Mouse (Mus musculus): Measurements from ENCODE around the gene Pfkfb4. TPM values are rescaled to one million over a fixed set of nuclear protein-coding genes. Genes with fewer than 3 reads are reported as not detected.
A peak's percentile ranks its signal among the peaks of the same experiment; 100 is the strongest.

The Pfkfb4 gene
- total and polyA plus RNA-seq, 2 experiments from 2014 or later = 28.6 to 51.7 TPM

DNA sequence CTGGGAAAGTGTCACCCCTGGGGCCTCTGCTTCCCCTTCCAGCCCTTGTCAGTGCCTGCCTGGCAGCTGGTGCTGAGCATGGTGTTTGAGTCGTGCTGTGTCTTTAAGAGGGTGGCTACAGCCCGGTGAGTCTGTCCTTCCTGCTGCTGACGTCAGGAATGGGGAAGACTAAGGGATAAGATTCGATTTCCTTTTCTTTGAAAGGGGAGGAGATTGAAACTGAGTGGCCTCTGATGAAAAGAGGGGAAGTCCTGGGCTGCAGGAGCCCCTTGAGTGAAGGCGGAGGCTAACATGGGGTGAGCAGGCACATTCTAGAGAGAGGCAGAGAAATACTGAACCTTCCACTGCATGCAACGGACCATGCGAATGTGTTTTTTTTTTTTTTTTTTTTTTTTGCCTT lies 63.1 kb downstream of the Pfkfb4 start:
- Histone ChIP-seq H3K9ac (replicated peaks; ENCODE audit: low read length, poor library complexity, severe bottlenecking) (peak overlapping the region; percentile 52; the same call in 1 of the 2 replicates), H3K27me3 (ENCODE audit: insufficient read depth, low read length) (no peaks in the 10 kb centered on the region), H3K27ac (ENCODE audit: low read depth, low read length) (peak overlapping the region; percentile 67), H3K36me3 (ENCODE audit: insufficient read depth, low read length) (peaks cover 15% of the 10 kb centered on the region), H3K4me2 (ENCODE audit: low read depth, low read length, poor library complexity, severe bottlenecking) (peak overlapping the region; percentile 51), H3K4me1 (ENCODE audit: insufficient read depth, low read length) (peaks cover 13% of the 10 kb centered on the region), H3K9me3 (ENCODE audit: low read length) (no peaks in the 10 kb centered on the region), H3K4me3 (ENCODE audit: low read depth, low read length) (peak overlapping the region; percentile 32)
- 7% methylated on average over 7 of the region's 7 CpGs for WGBS
- no peak for TF ChIP-seq CTCF (IDR thresholded peaks at IDR 0.05)
- ATAC-seq (ENCODE audit: low FRiP score) (peak; percentile 79), DNase-seq (ENCODE audit: low spot score) (peak; percentile 82)

DNA sequence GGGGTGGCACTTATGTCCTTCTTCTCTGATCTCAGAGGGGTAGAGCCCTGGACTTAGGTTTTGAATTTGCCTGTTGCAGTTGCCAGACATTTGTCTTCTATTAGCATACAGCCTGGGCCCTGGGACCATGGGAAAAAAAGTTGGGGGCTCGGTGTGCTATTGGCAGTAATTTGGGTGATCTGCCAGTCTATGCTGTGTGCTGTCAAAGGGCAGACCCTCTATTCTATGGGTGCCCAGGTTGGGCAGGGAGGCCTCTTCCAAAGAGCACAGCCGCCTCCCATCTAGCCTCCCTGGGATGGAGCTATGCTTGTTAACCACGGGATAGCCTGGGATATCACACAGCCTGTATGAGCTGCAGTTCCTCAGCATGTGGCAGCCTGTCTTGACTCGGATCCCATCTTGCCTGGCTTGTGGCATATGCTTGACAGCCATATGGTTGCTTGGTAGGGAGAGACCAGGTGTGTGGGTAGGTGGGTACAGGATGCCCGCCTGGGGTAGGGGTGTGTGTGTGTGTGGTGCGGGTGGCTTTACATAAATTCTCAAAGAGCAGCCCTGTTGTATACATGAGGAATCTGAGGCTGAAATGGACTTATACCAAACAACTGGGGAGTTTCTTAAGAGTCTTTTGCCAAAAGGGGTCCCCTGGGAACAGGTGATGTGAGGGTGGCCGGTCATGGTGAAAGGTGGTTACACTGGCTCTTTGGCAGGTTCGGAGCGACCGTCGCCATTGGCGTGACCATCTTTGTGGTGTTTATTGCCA lies 63.9 kb downstream of the Pfkfb4 start:
- Histone ChIP-seq H3K4me2 (ENCODE audit: low read depth, low read length, poor library complexity, severe bottlenecking) (peak overlapping the region; percentile 51), H3K36me3 (ENCODE audit: insufficient read depth, low read length) (peaks cover 21% of the 10 kb centered on the region), H3K9ac (replicated peaks; ENCODE audit: low read length, poor library complexity, severe bottlenecking) (no peak overlapping the region; the same call in 1 of the 2 replicates), H3K27me3 (ENCODE audit: insufficient read depth, low read length) (no peaks in the 10 kb centered on the region), H3K27ac (ENCODE audit: low read depth, low read length) (peak overlapping the region; percentile 67), H3K9me3 (ENCODE audit: low read length) (no peaks in the 10 kb centered on the region), H3K4me1 (ENCODE audit: insufficient read depth, low read length) (peaks cover 13% of the 10 kb centered on the region), H3K4me3 (ENCODE audit: low read depth, low read length) (peak overlapping the region; percentile 32)
- 91% methylated on average over 12 of the region's 12 CpGs for WGBS
- no peak for TF ChIP-seq CTCF (IDR thresholded peaks at IDR 0.05)
- ATAC-seq (ENCODE audit: low FRiP score) = no peak
- DNase-seq (ENCODE audit: low spot score) = no peak

DNA sequence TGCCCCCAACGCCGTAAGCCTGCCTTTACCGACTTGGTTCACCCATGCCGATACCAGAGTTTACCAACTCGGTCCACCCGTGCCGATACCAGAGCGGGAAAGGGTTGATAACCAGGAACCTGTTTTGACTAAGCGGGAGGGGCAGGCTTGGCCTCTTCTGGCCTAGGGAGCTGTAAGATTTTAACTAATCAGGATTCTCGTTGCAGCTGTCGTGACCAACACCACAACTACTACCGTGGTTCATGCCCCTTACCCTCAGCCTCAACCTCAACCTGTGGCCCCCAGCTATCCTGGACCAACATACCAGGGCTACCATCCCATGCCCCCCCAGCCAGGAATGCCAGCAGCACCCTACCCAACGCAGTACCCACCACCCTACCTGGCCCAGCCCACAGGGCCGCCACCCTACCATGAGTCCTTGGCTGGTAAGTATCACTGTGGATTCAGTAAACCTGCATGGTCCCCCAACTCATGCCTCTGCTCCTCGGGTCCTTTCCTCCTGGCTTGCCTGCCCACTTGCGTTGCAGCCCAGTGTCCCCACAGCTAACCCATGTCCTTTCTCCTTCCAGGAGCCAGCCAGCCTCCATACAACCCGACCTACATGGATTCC lies 64.6 kb downstream of the Pfkfb4 start:
- ATAC-seq (ENCODE audit: low FRiP score) (no peak), DNase-seq (ENCODE audit: low spot score) (no peak)
- Histone ChIP-seq H3K27ac (ENCODE audit: low read depth, low read length) (no peak overlapping the region), H3K4me1 (ENCODE audit: insufficient read depth, low read length) (peaks cover 13% of the 10 kb centered on the region), H3K27me3 (ENCODE audit: insufficient read depth, low read length) (no peaks in the 10 kb centered on the region), H3K4me2 (ENCODE audit: low read depth, low read length, poor library complexity, severe bottlenecking) (no peak overlapping the region), H3K9me3 (ENCODE audit: low read length) (no peaks in the 10 kb centered on the region), H3K36me3 (ENCODE audit: insufficient read depth, low read length) (peaks cover 26% of the 10 kb centered on the region), H3K4me3 (ENCODE audit: low read depth, low read length) (no peak overlapping the region), H3K9ac (replicated peaks; ENCODE audit: low read length, poor library complexity, severe bottlenecking) (no peak overlapping the region)
- no peak for TF ChIP-seq CTCF (IDR thresholded peaks at IDR 0.05)
- 92% methylated on average over 17 of the region's 17 CpGs for WGBS

DNA sequence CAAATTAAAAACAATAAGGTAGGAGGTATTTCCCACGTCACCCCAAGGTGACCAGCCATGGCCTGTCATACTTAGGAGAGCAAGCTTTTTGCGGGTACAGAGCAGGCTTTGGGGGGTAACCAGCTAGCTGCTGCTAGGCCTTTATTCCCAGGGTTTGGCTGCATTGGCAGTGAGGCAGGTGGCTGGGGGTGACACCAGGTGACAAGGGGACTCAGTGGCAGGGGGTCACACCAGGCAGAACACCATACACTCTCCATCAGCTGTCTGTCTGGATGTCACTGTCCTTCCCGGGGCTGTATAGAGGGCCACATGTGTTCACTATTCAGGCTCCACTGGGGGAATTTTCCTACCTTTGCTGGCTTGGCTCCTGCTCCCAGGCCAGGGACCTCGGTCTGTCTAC lies 65.3 kb downstream of the Pfkfb4 start:
- Histone ChIP-seq H3K9me3 (ENCODE audit: low read length) (no peaks in the 10 kb centered on the region), H3K4me1 (ENCODE audit: insufficient read depth, low read length) (peaks cover 13% of the 10 kb centered on the region), H3K36me3 (ENCODE audit: insufficient read depth, low read length) (peaks cover 29% of the 10 kb centered on the region), H3K9ac (replicated peaks; ENCODE audit: low read length, poor library complexity, severe bottlenecking) (no peak overlapping the region), H3K4me3 (ENCODE audit: low read depth, low read length) (no peak overlapping the region), H3K4me2 (ENCODE audit: low read depth, low read length, poor library complexity, severe bottlenecking) (no peak overlapping the region), H3K27ac (ENCODE audit: low read depth, low read length) (no peak overlapping the region), H3K27me3 (ENCODE audit: insufficient read depth, low read length) (no peaks in the 10 kb centered on the region)
- WGBS = 88% methylated on average over 4 of the region's 4 CpGs
- TF ChIP-seq CTCF (IDR thresholded peaks at IDR 0.05) = no peak
- no peak for ATAC-seq (ENCODE audit: low FRiP score)
- no peak for DNase-seq (ENCODE audit: low spot score)

DNA sequence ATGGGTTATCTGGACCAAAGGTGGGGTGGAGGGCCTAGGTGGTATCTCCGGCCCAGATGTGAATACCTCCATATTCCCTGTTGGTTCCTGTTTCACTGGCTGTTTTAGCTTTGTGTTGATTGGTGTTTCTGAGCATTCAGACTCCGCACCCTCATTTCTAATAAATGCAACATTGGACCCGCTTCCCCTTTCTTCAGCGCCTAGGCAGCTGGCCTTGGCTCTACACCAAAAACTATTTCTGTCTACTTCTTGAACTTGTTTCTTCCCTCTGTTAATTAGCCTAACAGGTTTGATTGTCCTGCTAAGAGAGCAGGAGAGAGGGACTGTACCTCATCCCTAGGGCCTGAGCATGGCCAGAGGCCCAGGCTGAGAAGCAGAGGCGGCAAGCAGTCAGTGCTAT lies 66.0 kb downstream of the Pfkfb4 start:
- H3K4me2 ChIP-seq (ENCODE audit: low read depth, low read length, poor library complexity, severe bottlenecking) = no peak overlapping the region
- ATAC-seq (ENCODE audit: low FRiP score) (no peak), DNase-seq (ENCODE audit: low spot score) (no peak)
- H3K4me3 ChIP-seq (ENCODE audit: low read depth, low read length) = no peak overlapping the region
- no peak overlapping the region for H3K9ac ChIP-seq (replicated peaks; ENCODE audit: low read length, poor library complexity, severe bottlenecking)
- no peaks in the 10 kb centered on the region for H3K9me3 ChIP-seq (ENCODE audit: low read length)
- H3K27me3 ChIP-seq (ENCODE audit: insufficient read depth, low read length) = no peaks in the 10 kb centered on the region
- no peak overlapping the region for H3K27ac ChIP-seq (ENCODE audit: low read depth, low read length)
- H3K4me1 ChIP-seq (ENCODE audit: insufficient read depth, low read length) = peaks cover 13% of the 10 kb centered on the region
- peaks cover 34% of the 10 kb centered on the region for H3K36me3 ChIP-seq (ENCODE audit: insufficient read depth, low read length)
- no peak for TF ChIP-seq CTCF (IDR thresholded peaks at IDR 0.05)
- WGBS = 96% methylated on average over 5 of the region's 5 CpGs

Measured in midbrain, postnatal 0 days (tissue).